Mouse (Mus musculus) forebrain, postnatal 0 days (tissue): ENCODE data around the gene Sorbs1. TPM values are rescaled to one million over a fixed set of nuclear protein-coding genes. Genes with fewer than 3 reads are reported as not detected.
"Not testable (repeated sequence)": the region's sequence is repeated elsewhere in the genome, so short reads cannot be mapped to it uniquely, and the experiment has no call there.

Source experiments
- ATAC-seq: fragments of 200-750 bp; cut with Nextera tagmentation; 2 replicates; pipeline ENCODE4 v1.8.0; 2017; ENCODE audit warnings: mild to moderate bottlenecking, moderate library complexity
- DNase-seq: peaks from one replicate; pipeline ENCODE4 v3.0.0-alpha.2; 2015
- H3K27ac ChIP-seq: fragments of 300-500 bp; sonication (generic); 2 replicates; pipeline ENCODE4 v1.5.1; 2014; ENCODE audit warnings: low read depth, mild to moderate bottlenecking, antibody characterized with exemption, low read length, moderate library complexity, mixed read lengths
- H3K27me3 ChIP-seq: fragments of 300-500 bp; sonication (generic); 2 replicates; pipeline ENCODE4 v1.6.1; 2014; ENCODE audit warnings: mild to moderate bottlenecking, low read length, mixed read lengths; ENCODE audit not compliant: insufficient read depth
- H3K36me3 ChIP-seq: fragments of 300-500 bp; sonication (generic); 2 replicates; pipeline ENCODE4 v1.6.1; 2014; ENCODE audit warnings: mild to moderate bottlenecking, moderate library complexity; ENCODE audit not compliant: insufficient read depth
- H3K4me1 ChIP-seq: fragments of 300-500 bp; sonication (generic); 2 replicates; pipeline ENCODE4 v1.6.1; 2014; ENCODE audit warnings: antibody characterized with exemption; ENCODE audit not compliant: insufficient read depth
- H3K4me2 ChIP-seq: fragments of 300-500 bp; sonication (generic); 2 replicates; pipeline ENCODE4 v1.6.1; 2014; ENCODE audit warnings: low read depth, mild to moderate bottlenecking, moderate library complexity
- H3K4me3 ChIP-seq: fragments of 300-500 bp; sonication (generic); 2 replicates; pipeline ENCODE4 v1.5.1; 2014; ENCODE audit warnings: low read depth, low read length, mixed read lengths
- H3K9ac ChIP-seq: fragments of 300-500 bp; sonication (generic); 2 replicates; pipeline ENCODE4 v1.6.1; 2014; ENCODE audit warnings: mild to moderate bottlenecking
- H3K9me3 ChIP-seq: fragments of 300-500 bp; sonication (generic); 2 replicates; pipeline ENCODE4 v1.6.1; 2016; ENCODE audit warnings: low read length
- CTCF ChIP-seq: sonication (generic); IDR thresholded peaks from 2 replicates; pipeline ENCODE4 v1.5.1; 2016; ENCODE audit warnings: antibody characterized with exemption, control low read depth, low read depth
- WGBS: fragments of 180-500 bp; shearing (Covaris S2); extraction: QIAGEN DNeasy Blood & Tissue Kit; methylation state at CpG from one replicate; pipeline ENCODE4 v1.1.7; 2014; 5-methylcytosine and 5-hydroxymethylcytosine counted together
- polyA plus RNA-seq: library from polyadenylated mRNA; unstranded; fragments of >200 nt; fragmentation: Nextera tagmentation; extraction: Ambion mirVana; gene quantifications from 2 replicates; pipeline ENCODE4 v1.2.1, GENCODE M21; 2015
- total RNA-seq: library from RNA; depleted of rRNA; stranded (reverse); fragments of >200 nt; gene quantifications from 2 replicates; pipeline ENCODE4 v1.2.3, GENCODE M21; 2014; rRNA removed

The Sorbs1 gene
- total RNA-seq (51.8 and 54.4 TPM in 2 replicates), polyA plus RNA-seq (46.8 and 74.9 TPM in 2 replicates)

DNA sequence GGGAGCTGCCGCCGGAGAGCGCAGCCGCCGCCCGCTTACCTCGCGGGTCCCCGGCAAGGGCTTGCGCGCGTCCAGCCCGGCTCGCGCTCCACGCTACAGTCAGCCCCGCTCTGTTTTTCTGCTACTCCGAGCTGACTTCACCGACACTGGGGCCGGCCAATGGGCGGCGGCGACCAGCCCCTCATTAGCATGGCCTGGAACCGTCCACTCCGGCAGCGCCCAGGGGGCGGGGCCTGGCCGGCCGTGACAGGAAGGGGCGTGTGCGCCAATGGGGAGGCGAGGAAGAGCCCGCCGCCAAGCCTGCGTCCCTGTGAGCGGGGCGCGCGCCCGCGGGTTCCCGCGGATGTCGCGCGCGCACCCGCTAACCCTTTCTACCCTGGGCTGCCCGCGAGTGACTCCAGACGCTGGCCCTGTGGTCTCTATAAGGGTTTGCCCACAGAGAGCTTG, at the start of gene Sorbs1:
Gene Sorbs1, minus strand, starts transcription at position 148 of the 447 bp plus-strand sequence.
- DNase-seq = peak; percentile 97
- Histone ChIP-seq H3K9me3 (no peaks in the 10 kb centered on the region), H3K4me3 (peak within 1 kb of the TSS; percentile 92), H3K27ac (peak within 1 kb of the TSS; percentile 89), H3K9ac (peak within 1 kb of the TSS; percentile 87), H3K27me3 (no peaks in the 10 kb centered on the region), H3K36me3 (no peaks in the 10 kb centered on the region), H3K4me1 (peaks cover 23% of the 10 kb centered on the region), H3K4me2 (peak within 1 kb of the TSS; percentile 73)
- no peak for TF ChIP-seq CTCF
- peak; percentile 96 for ATAC-seq
- WGBS = under 1% methylated on average over 50 of the region's 51 CpGs

DNA sequence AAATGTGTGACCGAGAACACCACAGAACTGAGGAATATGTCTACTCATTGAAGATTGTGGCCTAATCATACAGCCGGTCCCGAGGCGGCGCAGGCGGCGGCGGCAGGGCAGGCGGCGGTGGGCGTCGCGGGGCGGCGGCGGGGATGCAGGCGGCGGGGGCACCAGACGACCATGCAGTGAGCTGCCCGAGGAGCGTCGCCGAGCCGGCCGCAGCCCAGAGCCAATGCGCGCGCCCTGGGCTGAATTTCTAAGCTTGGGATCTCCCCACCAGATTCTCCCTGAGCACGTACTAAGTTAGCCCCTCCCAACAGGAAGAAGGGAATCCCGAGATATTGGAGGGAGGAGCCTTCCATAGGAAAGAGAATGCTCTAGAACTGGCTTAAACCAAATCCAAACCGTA, 47.9 kb upstream of the Sorbs1 start:
- H3K9ac ChIP-seq, H3K4me2 ChIP-seq, DNase-seq, H3K4me1 ChIP-seq, H3K4me3 ChIP-seq, H3K9me3 ChIP-seq, H3K27ac ChIP-seq, H3K27me3 ChIP-seq: not testable (repeated sequence)
- 82% methylated on average over 13 of the region's 31 CpGs for whole genome bisulfite sequencing
- peaks cover 64% of the 10 kb centered on the region for H3K36me3 ChIP-seq
- peak; percentile 69; the same call in 1 of the 2 replicates for ATAC-seq

DNA sequence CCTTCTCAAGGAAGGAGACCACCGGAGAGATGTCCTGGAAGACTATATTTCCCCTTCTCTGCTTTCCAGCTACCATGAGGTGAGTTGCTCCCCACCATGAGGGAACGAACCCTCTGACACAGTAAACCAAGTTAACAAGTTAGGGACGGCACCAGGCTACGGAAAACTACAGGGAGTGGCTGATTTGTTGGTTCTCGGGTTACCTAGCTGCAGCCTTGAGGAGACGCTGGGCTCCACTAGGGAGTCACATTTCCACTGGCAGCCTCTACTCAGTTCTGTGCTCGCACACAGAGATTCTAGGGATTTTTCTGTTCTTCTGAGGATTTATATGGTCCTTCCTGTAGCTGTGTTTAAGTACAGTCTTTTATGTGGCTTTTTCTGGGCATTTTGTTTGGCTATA, 42.5 kb upstream of the Sorbs1 start:
- ATAC-seq = no peak
- H3K36me3 ChIP-seq = peaks cover 62% of the 10 kb centered on the region
- no peak overlapping the region for H3K4me3 ChIP-seq

GRCm38 (mm10) chr19:40555136-40555535, 41.6 kb upstream of the Sorbs1 start:
- peaks cover 70% of the 10 kb centered on the region for H3K36me3 ChIP-seq
- WGBS = 95% methylated on average over 8 of the region's 8 CpGs

More for the DNA sequence above, 42.5 kb upstream of the Sorbs1 start:
- TF ChIP-seq CTCF = no peak
- no peaks in the 10 kb centered on the region for H3K9me3 ChIP-seq
- no peak overlapping the region for H3K27ac ChIP-seq
- no peaks in the 10 kb centered on the region for H3K27me3 ChIP-seq
- H3K9ac ChIP-seq = no peak overlapping the region
- no peaks in the 10 kb centered on the region for H3K4me1 ChIP-seq
- DNase-seq = no peak
- WGBS = 93% methylated on average over 7 of the region's 7 CpGs
- H3K4me2 ChIP-seq = no peak overlapping the region

GRCm38 (mm10) chr19:40554343-40554742, 40.8 kb upstream of the Sorbs1 start:
- no peak overlapping the region for H3K9ac ChIP-seq
- no peak overlapping the region for H3K4me3 ChIP-seq
- no peaks in the 10 kb centered on the region for H3K9me3 ChIP-seq
- H3K4me2 ChIP-seq = no peak overlapping the region
- H3K36me3 ChIP-seq = peaks cover 70% of the 10 kb centered on the region
- no peak for DNase-seq
- H3K4me1 ChIP-seq = no peaks in the 10 kb centered on the region
- TF ChIP-seq CTCF = no peak
- H3K27ac ChIP-seq = no peak overlapping the region
- no peak for ATAC-seq
- WGBS = 95% methylated on average over 11 of the region's 11 CpGs
- H3K27me3 ChIP-seq = no peaks in the 10 kb centered on the region

More at GRCm38 (mm10) chr19:40555136-40555535, 41.6 kb upstream of the Sorbs1 start:
- H3K4me3 ChIP-seq = no peak overlapping the region
- no peak overlapping the region for H3K27ac ChIP-seq
- TF ChIP-seq CTCF = no peak
- no peak for ATAC-seq
- H3K4me2 ChIP-seq = no peak overlapping the region
- H3K9me3 ChIP-seq = no peaks in the 10 kb centered on the region
- DNase-seq = no peak
- no peaks in the 10 kb centered on the region for H3K27me3 ChIP-seq
- no peaks in the 10 kb centered on the region for H3K4me1 ChIP-seq
- no peak overlapping the region for H3K9ac ChIP-seq

DNA sequence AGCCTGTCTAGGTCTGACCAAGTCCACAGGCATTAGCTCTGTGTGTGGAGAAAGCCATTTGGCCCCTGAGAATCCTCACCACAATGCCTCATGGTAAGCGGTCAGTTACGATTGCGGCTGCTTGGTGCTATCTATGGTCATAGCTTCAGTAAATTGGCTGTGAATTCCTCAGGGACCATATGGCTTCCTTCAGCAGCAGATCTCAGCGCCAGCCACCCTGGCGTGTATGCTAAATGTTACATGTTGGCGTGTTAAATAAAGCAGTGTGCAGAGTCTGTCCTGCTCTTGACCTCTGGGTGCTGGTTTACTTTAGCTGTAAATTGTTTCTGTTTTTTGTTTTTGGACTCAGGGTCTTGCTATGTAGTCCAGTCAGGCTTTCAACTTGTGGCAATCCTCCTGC, 40.3 kb upstream of the Sorbs1 start:
- Histone ChIP-seq H3K9me3 (no peaks in the 10 kb centered on the region), H3K9ac (no peak overlapping the region), H3K36me3 (peaks cover 70% of the 10 kb centered on the region), H3K4me1 (no peaks in the 10 kb centered on the region), H3K4me2 (no peak overlapping the region), H3K27ac (no peak overlapping the region), H3K27me3 (no peaks in the 10 kb centered on the region), H3K4me3 (no peak overlapping the region)
- no peak for TF ChIP-seq CTCF
- DNase-seq = no peak
- WGBS = 89% methylated on average over 6 of the region's 6 CpGs
- ATAC-seq = no peak

GRCm38 (mm10) chr19:40553014-40553789, 39.6 kb upstream of the Sorbs1 start:
- no peak overlapping the region for H3K9ac ChIP-seq
- TF ChIP-seq CTCF = no peak
- H3K27ac ChIP-seq = no peak overlapping the region
- no peaks in the 10 kb centered on the region for H3K4me1 ChIP-seq
- no peak overlapping the region for H3K4me2 ChIP-seq
- no peak for DNase-seq
- no peaks in the 10 kb centered on the region for H3K27me3 ChIP-seq
- H3K36me3 ChIP-seq = peaks cover 67% of the 10 kb centered on the region
- WGBS = 92% methylated on average over 14 of the region's 14 CpGs
- H3K9me3 ChIP-seq = no peaks in the 10 kb centered on the region
- ATAC-seq = no peak
- no peak overlapping the region for H3K4me3 ChIP-seq
